Comparison of ENCODE assay signal across 7 mouse cellular contexts in genomic region chr11:120190526-120191412, GRCm38 (mm10). TPM values are rescaled to one million over a fixed set of nuclear protein-coding genes. Genes with fewer than 3 reads are reported as not detected.
DNase-seq lines count a peak whose midpoint lies in the region; ATAC-seq lines count a peak whose summit lies in the region.

No protein-coding gene starts in this region.

- H3K9ac ChIP-seq in neural tube, embryonic 11.5 days (ENCODE audit: low read length) = peak overlapping the region; percentile 44
- peak overlapping the region; percentile 65 for H3K9ac ChIP-seq in heart, embryonic 14.5 days (ENCODE audit: low read length)
- no peak overlapping the region for H3K9ac ChIP-seq in limb, embryonic 15.5 days

- no peak for ATAC-seq in neural tube, embryonic 11.5 days (ENCODE audit: insufficient read depth, low FRiP score, low TSS enrichment)
- ATAC-seq in heart, embryonic 14.5 days (ENCODE audit: insufficient number of reproducible peaks, insufficient read depth, low FRiP score, low read depth) = no peak
- ATAC-seq in limb, embryonic 15.5 days (ENCODE audit: insufficient number of reproducible peaks, low FRiP score, low TSS enrichment, low read depth) = no peak

- WGBS in neural tube, embryonic 11.5 days = 31% methylated on average over 14 of the region's 14 CpGs
- WGBS in heart, embryonic 14.5 days = 36% methylated on average over 14 of the region's 14 CpGs
- 35% methylated on average over 14 of the region's 14 CpGs for WGBS in limb, embryonic 15.5 days

- peaks cover 5% of the 10 kb centered on the region for H3K4me1 ChIP-seq in neural tube, embryonic 11.5 days (ENCODE audit: control insufficient read depth, insufficient read depth, low read length)
- peaks cover 13 to 28% of the 10 kb centered on the region in 2 experiments for H3K4me1 ChIP-seq in heart, embryonic 14.5 days (ENCODE audit: control insufficient read depth in 2 of 2, insufficient read depth in 2 of 2, low read length in 2 of 2)
- H3K4me1 ChIP-seq in limb, embryonic 15.5 days = peaks cover 36% of the 10 kb centered on the region

- no peaks in the 10 kb centered on the region for H3K36me3 ChIP-seq in neural tube, embryonic 11.5 days (ENCODE audit: control insufficient read depth, insufficient read depth, low read length)
- H3K36me3 ChIP-seq in heart, embryonic 14.5 days (ENCODE audit: control insufficient read depth, insufficient read depth, low read length) = peaks cover 11% of the 10 kb centered on the region; the same call in 1 of the 2 replicates
- no peaks in the 10 kb centered on the region for H3K36me3 ChIP-seq in limb, embryonic 15.5 days

- peak overlapping the region; percentile 99 for H3K4me2 ChIP-seq in neural tube, embryonic 11.5 days (ENCODE audit: low read depth)
- peak overlapping the region; percentile 63 for H3K4me2 ChIP-seq in heart, embryonic 14.5 days (ENCODE audit: low read length)
- H3K4me2 ChIP-seq in limb, embryonic 15.5 days = peak overlapping the region; percentile 79

- no peaks in the 10 kb centered on the region for H3K27me3 ChIP-seq in neural tube, embryonic 11.5 days (ENCODE audit: control insufficient read depth, insufficient read depth, low read length)
- H3K27me3 ChIP-seq in heart, embryonic 14.5 days (ENCODE audit: control insufficient read depth, insufficient read depth, low read length) = no peaks in the 10 kb centered on the region
- no peaks in the 10 kb centered on the region for H3K27me3 ChIP-seq in limb, embryonic 15.5 days

- no peaks in the 10 kb centered on the region for H3K9me3 ChIP-seq in neural tube, embryonic 11.5 days (ENCODE audit: control insufficient read depth, low read length)
- H3K9me3 ChIP-seq in heart, embryonic 14.5 days (ENCODE audit: control insufficient read depth, low read length) = no peaks in the 10 kb centered on the region
- H3K9me3 ChIP-seq in limb, embryonic 15.5 days = no peaks in the 10 kb centered on the region

- DNase-seq in neural tube, embryonic 11.5 days (ENCODE audit: low spot score) = no peak
- DNase-seq in neural tube, embryonic 10.5 days (ENCODE audit: extremely low spot score, low spot score) = no peak
- no peak for DNase-seq in natural killer cell, adult 2 months (ENCODE audit: low spot score in 2 of 2)
- DNase-seq in frontal cortex, postnatal 14 days (ENCODE audit: low spot score in 2 of 2) = no peak
- no peak for DNase-seq in frontal cortex, postnatal 25 days (ENCODE audit: low spot score in 2 of 2)

- H3K27ac ChIP-seq in neural tube, embryonic 11.5 days (ENCODE audit: low read depth, low read length) = peak overlapping the region; percentile 99; the same call in 1 of the 2 replicates
- H3K27ac ChIP-seq in heart, embryonic 14.5 days (replicated peaks in 1 of 2; ENCODE audit: control insufficient read depth in 1 of 2, insufficient read depth in 1 of 2, low read depth in 2 of 2, low read length in 2 of 2) = peak overlapping the region; percentile 59 to 97
- H3K27ac ChIP-seq in limb, embryonic 15.5 days = peak overlapping the region; percentile 79

- H3K4me3 ChIP-seq in neural tube, embryonic 11.5 days (ENCODE audit: low read depth, low read length) = peak overlapping the region; percentile 82
- peak overlapping the region; percentile 26 to 28; a peak in 2 of 4 replicates for H3K4me3 ChIP-seq in heart, embryonic 14.5 days (ENCODE audit: control insufficient read depth in 1 of 2, insufficient read depth in 1 of 2, low read depth in 1 of 2, low read length in 2 of 2)
- peak overlapping the region; percentile 76 for H3K4me3 ChIP-seq in limb, embryonic 15.5 days

RNA-seq across cellular contexts. Expression of gene Slc38a10, which starts 39.6 kb away (rescaled TPM):
- polyA plus RNA-seq in neural tube, embryonic 11.5 days (2014; fragmentation: Nextera tagmentation; extraction: Ambion mirVana) = 74.2 and 79.1 TPM in 2 replicates
- 68.8 and 74.1 TPM in 2 replicates for polyA plus RNA-seq in heart, embryonic 14.5 days (2014; fragmentation: Nextera tagmentation; extraction: Ambion mirVana)
- polyA plus RNA-seq in limb, embryonic 15.5 days (2015; fragmentation: Nextera tagmentation; extraction: Ambion mirVana) = 96.1 and 101 TPM in 2 replicates

RNA-seq across cellular contexts. Expression of gene Bahcc1, which starts 42.0 kb away (rescaled TPM):
- polyA plus RNA-seq in neural tube, embryonic 11.5 days (2014; fragmentation: Nextera tagmentation; extraction: Ambion mirVana) = 19.7 and 22.7 TPM in 2 replicates
- polyA plus RNA-seq in heart, embryonic 14.5 days (2014; fragmentation: Nextera tagmentation; extraction: Ambion mirVana) = 8.8 and 9.1 TPM in 2 replicates
- polyA plus RNA-seq in limb, embryonic 15.5 days (2015; fragmentation: Nextera tagmentation; extraction: Ambion mirVana) = 5.8 and 6.7 TPM in 2 replicates

Comparison
In these comparisons a context has a peak if more than half of its experiments do, and no peak if none do; other contexts are left out.
1. H3K4me3 ChIP-seq: peak in every context shown above with its lines; median percentile 82 in neural tube, embryonic 11.5 days; 76 in limb, embryonic 15.5 days; 27 in heart, embryonic 14.5 days.